Mouse (Mus musculus) embryonic facial prominence, embryonic 13.5 days (tissue): ENCODE measurements around the gene Ddx21. TPM values are rescaled to one million over a fixed set of nuclear protein-coding genes. Genes with fewer than 3 reads are reported as not detected.

Experiments
- ATAC-seq: fragments of 200-750 bp; cut with Nextera tagmentation; 2 replicates; pipeline ENCODE4 v1.8.0; 2017; ENCODE audit warnings: low read depth; ENCODE audit not compliant: insufficient number of reproducible peaks, insufficient read depth, low FRiP score, low TSS enrichment
- H3K27ac ChIP-seq: fragments of 300-500 bp; sonication (generic); 2 replicates; pipeline ENCODE4 v1.5.1; 2015; ENCODE audit warnings: moderate library complexity, mild to moderate bottlenecking, inconsistent platforms
- H3K27me3 ChIP-seq: fragments of 300-500 bp; sonication (generic); 2 replicates; pipeline ENCODE4 v1.6.1; 2015; ENCODE audit warnings: mild to moderate bottlenecking, inconsistent platforms
- H3K36me3 ChIP-seq: fragments of 300-500 bp; sonication (generic); 2 replicates; pipeline ENCODE4 v1.6.1; 2015; ENCODE audit warnings: mild to moderate bottlenecking, inconsistent platforms
- H3K4me1 ChIP-seq: fragments of 300-500 bp; sonication (generic); 2 replicates; pipeline ENCODE4 v1.6.1; 2015; ENCODE audit warnings: inconsistent platforms
- H3K4me2 ChIP-seq: fragments of 300-500 bp; sonication (generic); 2 replicates; pipeline ENCODE4 v1.6.1; 2015; ENCODE audit warnings: moderate library complexity, mild to moderate bottlenecking, inconsistent platforms
- H3K4me3 ChIP-seq: fragments of 300-500 bp; sonication (generic); 2 replicates; pipeline ENCODE4 v1.5.1; 2015; ENCODE audit warnings: mild to moderate bottlenecking, inconsistent platforms
- H3K9ac ChIP-seq: fragments of 300-500 bp; sonication (generic); 2 replicates; pipeline ENCODE4 v1.6.1; 2015; ENCODE audit warnings: mild to moderate bottlenecking, inconsistent platforms
- H3K9me3 ChIP-seq: fragments of 300-500 bp; sonication (generic); 2 replicates; pipeline ENCODE4 v1.6.1; 2016; ENCODE audit warnings: inconsistent platforms
- WGBS: fragments of 180-500 bp; shearing (Covaris S2); methylation state at CpG from one replicate; pipeline ENCODE4 v1.1.7; 2015; ENCODE audit warnings: mixed read lengths; 5-methylcytosine and 5-hydroxymethylcytosine counted together
- polyA plus RNA-seq: library from polyadenylated mRNA; unstranded; fragments of >200 nt; fragmentation: Nextera tagmentation; extraction: Ambion mirVana; gene quantifications from 2 replicates; pipeline ENCODE4 v1.2.1, GENCODE M21; 2015

Gene Ddx21
- polyA plus RNA-seq, 1 experiment from 2014 or later = 26.3 TPM

- Histone ChIP-seq H3K9ac (no peak overlapping the region), H3K27ac (no peak overlapping the region), H3K9me3 (no peaks in the 10 kb centered on the region), H3K4me2 (no peak overlapping the region), H3K4me3 (no peak overlapping the region), H3K27me3 (no peaks in the 10 kb centered on the region), H3K4me1 (no peaks in the 10 kb centered on the region), H3K36me3 (no peaks in the 10 kb centered on the region)
- 92% methylated on average over 12 of the region's 12 CpGs for WGBS
- no peak for ATAC-seq
Measured at GRCm38 (mm10) chr10:62542507-62542906, 59.6 kb downstream of the Ddx21 start.

GRCm38 (mm10) chr10:62541499-62541898, 60.6 kb downstream of the Ddx21 start:
- H3K27ac ChIP-seq = no peak overlapping the region
- H3K36me3 ChIP-seq = no peaks in the 10 kb centered on the region
- 94% methylated on average over 12 of the region's 12 CpGs for WGBS
- no peak overlapping the region for H3K4me2 ChIP-seq
- H3K9ac ChIP-seq = no peak overlapping the region
- H3K9me3 ChIP-seq = no peaks in the 10 kb centered on the region
- H3K4me1 ChIP-seq = no peaks in the 10 kb centered on the region
- ATAC-seq = no peak
- no peak overlapping the region for H3K4me3 ChIP-seq
- H3K27me3 ChIP-seq = no peaks in the 10 kb centered on the region

GRCm38 (mm10) chr10:62540800-62541199, 61.3 kb downstream of the Ddx21 start:
- Histone ChIP-seq H3K4me1 (no peaks in the 10 kb centered on the region), H3K9ac (no peak overlapping the region), H3K4me3 (no peak overlapping the region), H3K27ac (no peak overlapping the region), H3K9me3 (no peaks in the 10 kb centered on the region), H3K36me3 (no peaks in the 10 kb centered on the region), H3K4me2 (no peak overlapping the region), H3K27me3 (no peaks in the 10 kb centered on the region)
- no peak for ATAC-seq
- WGBS = 60% methylated on average over 3 of the region's 3 CpGs

- Histone ChIP-seq H3K4me2 (no peak overlapping the region), H3K4me1 (no peaks in the 10 kb centered on the region), H3K9me3 (no peaks in the 10 kb centered on the region), H3K36me3 (no peaks in the 10 kb centered on the region), H3K9ac (no peak overlapping the region), H3K27me3 (no peaks in the 10 kb centered on the region), H3K4me3 (no peak overlapping the region), H3K27ac (no peak overlapping the region)
- ATAC-seq = no peak
- 89% methylated on average over 7 of the region's 7 CpGs for WGBS
Measured at GRCm38 (mm10) chr10:62534509-62534908, 67.6 kb downstream of the Ddx21 start.

- no peak overlapping the region for H3K4me3 ChIP-seq
- H3K36me3 ChIP-seq = no peaks in the 10 kb centered on the region
- H3K27ac ChIP-seq = no peak overlapping the region
- H3K9me3 ChIP-seq = no peaks in the 10 kb centered on the region
- H3K9ac ChIP-seq = no peak overlapping the region
- H3K27me3 ChIP-seq = no peaks in the 10 kb centered on the region
- ATAC-seq = no peak
- H3K4me1 ChIP-seq = no peaks in the 10 kb centered on the region
- WGBS = 49% methylated on average over 2 of the region's 2 CpGs
- H3K4me2 ChIP-seq = no peak overlapping the region
Measured at GRCm38 (mm10) chr10:62532832-62533231, 69.2 kb downstream of the Ddx21 start.

Other genes with a start within 250 kb of the Ddx21 start
- gene Hk1, start 222.4 kb downstream of the Ddx21 start, polyA plus RNA-seq = 32.9 and 38.9 TPM in 2 replicates
- gene Hkdc1, start 179.8 kb downstream of the Ddx21 start, polyA plus RNA-seq = 0.46 and 1.0 TPM in 2 replicates
- 0.60 and 0.73 TPM in 2 replicates for gene 4930507D05Rik, start 152.8 kb downstream of the Ddx21 start, polyA plus RNA-seq
- gene Supv3l1, start 152.5 kb downstream of the Ddx21 start, polyA plus RNA-seq = 25.3 and 26.2 TPM in 2 replicates
- 76.0 and 76.5 TPM in 2 replicates for gene Vps26a, start 115.5 kb downstream of the Ddx21 start, polyA plus RNA-seq
- 9.7 and 11.5 TPM in 2 replicates for gene Srgn, start 74.8 kb downstream of the Ddx21 start, polyA plus RNA-seq
- gene Kif1bp, start 23.8 kb downstream of the Ddx21 start, polyA plus RNA-seq = 38.5 and 42.4 TPM in 2 replicates
- 175 and 178 TPM in 2 replicates for gene Ddx50, start 48.9 kb upstream of the Ddx21 start, polyA plus RNA-seq
- gene Stox1, start 123.8 kb upstream of the Ddx21 start, polyA plus RNA-seq = 1.6 and 3.1 TPM in 2 replicates
- 130 and 147 TPM in 2 replicates for gene Ccar1, start 190.0 kb upstream of the Ddx21 start, polyA plus RNA-seq